Mouse (Mus musculus): Measurements from ENCODE around the gene Spata13.

Gene Spata13

DNA sequence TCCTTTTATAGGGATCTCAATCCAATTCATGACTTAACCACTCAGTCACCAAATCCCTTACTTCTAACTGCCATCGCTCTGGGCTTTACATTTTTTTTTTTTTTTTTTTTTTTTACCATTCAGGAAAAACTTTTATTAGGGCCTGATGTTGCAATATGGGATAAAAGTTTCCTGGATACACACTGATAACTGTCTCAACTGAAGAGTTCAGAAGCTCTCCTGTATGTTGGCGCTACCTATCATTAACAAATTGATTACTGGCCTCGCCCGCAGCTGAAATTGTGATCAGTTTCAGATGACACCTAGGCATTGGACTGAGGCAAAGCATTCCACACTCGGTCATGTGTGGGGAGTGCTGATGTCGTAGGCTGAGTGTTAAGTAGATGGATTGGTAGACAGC, 7.3 kb downstream of the Spata13 start:
- DNase-seq: no peak

- DNase-seq: peak; percentile 74
Observed at GRCm38 (mm10) chr14:60642131-60642530, 8.3 kb downstream of the Spata13 start.

GRCm38 (mm10) chr14:60643098-60643870, 9.5 kb downstream of the Spata13 start:
- DNase-seq: peak; percentile 84

DNA sequence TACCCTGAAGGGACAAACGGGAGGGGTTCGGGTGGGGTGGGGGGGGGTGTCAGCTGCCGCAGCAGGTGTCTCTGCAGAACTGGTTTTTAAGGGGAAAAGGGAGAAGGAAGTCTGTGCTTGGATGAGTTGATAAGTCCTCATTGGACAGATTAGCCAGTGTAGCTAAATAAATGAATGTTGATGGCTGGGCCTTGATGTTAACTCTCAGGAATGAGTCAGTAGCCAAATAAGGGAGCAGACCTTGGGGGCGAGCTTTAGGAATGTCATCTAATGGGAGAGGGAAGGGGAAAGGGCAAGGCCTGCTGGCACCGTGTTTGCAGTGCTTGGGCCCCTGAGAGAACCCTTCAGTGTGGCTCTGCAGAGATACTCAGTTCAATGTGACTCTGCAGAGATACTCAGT, 12.6 kb downstream of the Spata13 start:
- peak; percentile 56 for DNase-seq

- peak; percentile 71 for DNase-seq
Observed at GRCm38 (mm10) chr14:60647885-60648284, 14.1 kb downstream of the Spata13 start.

DNA sequence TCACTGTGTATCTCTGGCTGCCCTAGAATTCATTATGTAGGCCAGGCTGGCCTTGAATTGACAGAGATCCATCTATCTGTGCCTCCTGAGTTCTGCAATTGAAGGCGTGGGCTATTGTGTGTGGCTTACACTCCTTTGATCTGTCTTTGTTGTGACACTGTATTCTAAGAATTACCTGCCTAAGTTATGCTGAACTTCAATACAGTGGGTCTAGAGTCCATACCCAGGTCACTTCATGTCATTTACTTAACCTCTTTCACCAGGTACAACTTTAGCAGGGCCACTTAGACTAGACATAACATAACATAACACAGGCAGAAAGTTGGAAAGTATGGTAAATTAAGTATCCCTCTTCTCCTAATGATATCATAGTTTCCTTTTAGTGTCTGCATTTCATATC, 15.2 kb downstream of the Spata13 start:
- DNase-seq: no peak

DNA sequence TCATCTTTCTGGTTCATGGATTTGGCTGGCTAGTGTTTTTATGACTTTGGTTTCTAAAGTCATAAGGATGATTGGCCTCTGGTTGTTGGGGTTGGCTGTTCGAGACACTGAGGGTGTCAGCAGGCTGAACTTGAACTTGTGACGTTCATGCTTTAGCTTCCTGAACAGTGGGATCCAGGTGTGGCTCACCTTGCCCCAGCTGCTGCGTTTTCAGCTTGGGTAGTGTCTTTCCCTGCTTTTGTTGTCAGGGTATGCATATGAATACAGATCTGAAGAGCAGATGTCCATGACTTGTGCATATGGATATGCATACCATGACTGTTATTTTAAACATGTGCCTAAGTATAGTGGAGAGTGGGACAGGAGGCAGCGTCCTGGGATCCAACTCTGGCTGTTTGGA, 19.4 kb downstream of the Spata13 start:
- peak; percentile 59 for DNase-seq

- DNase-seq: peak; percentile 56
Observed at GRCm38 (mm10) chr14:60653977-60654376, 20.2 kb downstream of the Spata13 start.

- peak; percentile 82 for DNase-seq
Observed at GRCm38 (mm10) chr14:60654708-60655107, 20.9 kb downstream of the Spata13 start.

DNA sequence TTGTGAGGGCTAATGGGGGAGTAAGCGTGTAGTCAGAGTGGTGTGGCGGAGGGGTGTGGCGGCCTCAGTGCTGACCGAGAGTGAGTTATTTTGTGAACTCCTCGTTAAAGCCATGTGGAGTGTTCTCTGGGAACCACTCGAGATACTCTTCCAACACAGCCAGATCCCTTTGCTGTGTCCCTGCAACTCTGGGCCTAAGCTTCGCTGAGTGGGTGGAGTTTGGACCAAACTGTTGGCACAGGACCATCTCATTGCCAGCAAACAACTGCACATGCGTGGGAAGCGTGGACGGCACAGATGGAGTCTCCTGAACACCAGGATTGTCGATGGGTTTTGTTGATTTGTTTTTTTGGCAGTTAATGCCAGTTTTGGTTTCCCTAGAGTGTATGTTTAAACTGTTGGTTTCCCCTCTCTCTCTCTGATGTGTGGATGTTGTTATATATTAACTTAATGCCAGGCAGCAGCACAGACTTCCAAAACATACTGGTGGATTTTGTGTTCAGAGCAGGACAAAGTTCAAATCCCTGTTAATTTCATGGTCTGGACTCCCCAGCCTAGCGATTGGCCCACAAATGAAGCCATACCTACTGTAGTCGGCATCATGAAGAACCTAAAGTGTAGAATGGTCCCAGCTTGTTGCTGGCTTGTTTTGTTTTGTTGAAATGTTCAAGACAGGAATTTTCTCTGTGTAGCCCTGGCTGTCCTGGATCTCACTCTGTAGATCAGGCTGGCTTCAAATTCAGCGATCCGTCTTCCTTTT, 22.3 kb downstream of the Spata13 start:
- peak; percentile 97 for DNase-seq

- DNase-seq: peak; percentile 84
Observed at GRCm38 (mm10) chr14:60656701-60657085, 22.9 kb downstream of the Spata13 start.

DNA sequence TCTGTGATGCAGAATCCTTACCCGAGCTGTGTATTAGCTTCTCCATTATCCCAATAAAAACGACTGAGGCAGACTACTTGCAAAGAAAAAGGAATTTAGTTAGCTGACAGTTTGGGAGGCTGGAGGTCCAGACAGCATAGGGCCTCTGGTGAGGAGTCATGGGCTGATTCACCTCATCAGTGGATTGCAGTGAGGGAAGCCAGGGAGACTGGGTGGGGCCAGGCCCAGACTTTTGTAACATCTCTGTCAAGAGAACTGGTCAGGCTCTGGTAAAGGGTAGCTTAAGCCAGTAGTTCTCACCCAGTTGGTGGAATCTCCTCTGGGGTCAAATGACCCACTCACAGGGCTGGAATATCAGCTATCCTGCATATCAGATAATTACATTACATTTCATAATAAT, 24.1 kb downstream of the Spata13 start:
- DNase-seq: peak; percentile 78

DNA sequence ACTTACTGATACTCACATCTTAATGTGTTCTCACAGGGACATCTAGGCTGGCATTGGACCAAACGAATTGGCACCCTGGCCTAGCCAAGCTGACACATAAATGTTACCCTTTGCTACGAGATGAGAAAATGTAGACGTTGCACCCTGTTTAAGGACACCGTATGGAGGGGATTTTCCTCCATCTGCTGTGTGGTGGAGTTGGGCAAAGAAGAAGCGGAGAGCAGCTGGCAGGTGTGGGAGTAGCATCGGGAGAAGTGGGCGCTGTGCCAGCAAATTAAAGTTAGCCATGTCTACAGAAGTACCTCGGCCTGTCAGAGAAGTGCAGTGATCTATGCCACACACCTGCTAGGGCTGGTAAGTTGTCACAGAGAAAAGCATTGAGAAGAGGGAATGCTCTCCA, 25.7 kb downstream of the Spata13 start:
- DNase-seq: peak; percentile 84

GRCm38 (mm10) chr14:60660591-60660990, 26.8 kb downstream of the Spata13 start:
- DNase-seq: peak; percentile 82

GRCm38 (mm10) chr14:60661281-60661680, 27.5 kb downstream of the Spata13 start:
- DNase-seq: peak; percentile 28

DNA sequence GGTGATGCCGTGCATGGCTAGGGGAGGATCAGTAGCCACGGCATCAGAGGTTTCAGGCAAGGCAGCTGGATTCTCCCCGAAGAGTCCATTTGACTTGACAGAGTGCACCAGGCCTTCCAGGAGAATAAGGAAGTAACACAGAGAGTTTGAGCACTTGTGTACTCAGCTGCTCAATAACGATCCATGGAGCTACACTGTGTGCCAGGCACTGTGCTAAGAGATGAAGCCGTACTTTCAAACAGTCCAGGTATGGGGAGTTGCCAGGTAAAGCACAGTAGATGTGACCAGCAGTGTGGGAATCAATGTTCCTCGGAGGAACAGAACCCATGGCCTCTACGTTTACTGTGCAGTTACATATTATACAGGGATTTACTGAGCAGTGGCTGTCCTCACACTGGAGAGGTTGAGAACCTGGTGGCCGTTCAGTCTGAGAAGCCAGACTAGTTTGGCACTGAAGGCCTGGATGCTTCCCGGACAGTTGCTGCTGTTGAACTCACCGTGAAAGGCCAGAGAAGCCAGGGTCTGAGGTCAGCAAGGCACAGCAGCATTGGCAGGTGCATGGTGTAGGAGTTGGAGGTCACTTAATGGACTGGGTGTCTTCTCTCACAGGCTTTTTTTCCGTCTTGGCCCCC, 29.6 kb downstream of the Spata13 start:
- peak; percentile 57 for DNase-seq

GRCm38 (mm10) chr14:60664641-60665040, 30.8 kb downstream of the Spata13 start:
- peak; percentile 34 for DNase-seq

- DNase-seq: peak; percentile 23
Observed at GRCm38 (mm10) chr14:60665263-60665662, 31.5 kb downstream of the Spata13 start.

DNA sequence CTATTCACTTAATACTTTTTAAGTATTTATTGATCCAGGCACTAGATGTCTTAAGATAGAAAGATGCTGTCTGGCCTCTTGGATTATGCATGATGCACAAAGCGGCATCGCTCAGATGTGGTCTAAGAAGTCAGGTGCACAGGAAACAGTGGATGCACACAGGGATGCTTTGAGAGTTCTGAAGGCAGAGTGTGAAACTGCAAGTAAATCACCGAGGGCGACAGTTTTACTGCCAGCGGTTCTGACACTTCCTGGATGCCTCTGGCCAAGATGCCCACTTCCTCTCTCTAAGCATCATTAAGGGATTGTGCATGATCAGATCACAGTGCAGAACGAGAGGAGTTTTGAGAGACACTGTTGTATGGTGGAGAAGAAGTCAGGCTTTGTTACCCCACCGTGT, 32.5 kb downstream of the Spata13 start:
- peak; percentile 53 for DNase-seq

GRCm38 (mm10) chr14:60670191-60670590, 36.4 kb downstream of the Spata13 start:
- DNase-seq: peak; percentile 84

DNA sequence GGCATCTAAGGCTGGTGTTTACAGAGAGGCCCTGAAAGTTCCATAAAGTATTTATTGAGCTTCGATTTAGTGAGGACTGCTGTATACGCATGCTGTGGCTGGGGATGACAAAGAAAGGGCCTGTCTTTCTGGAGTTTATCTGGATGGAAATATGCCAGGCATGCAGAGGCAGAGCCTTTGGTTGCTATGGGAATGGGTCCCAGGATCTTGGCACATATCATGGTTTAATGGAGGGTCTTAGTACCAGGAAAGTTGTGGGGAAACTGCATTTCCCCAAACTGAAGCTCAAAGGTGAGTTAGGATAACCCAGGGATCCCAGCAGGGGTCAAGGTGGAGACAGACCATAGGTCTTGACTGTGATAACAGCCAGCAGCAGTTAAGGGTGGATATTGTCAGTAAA, 37.7 kb downstream of the Spata13 start:
- peak; percentile 56 for DNase-seq

DNA sequence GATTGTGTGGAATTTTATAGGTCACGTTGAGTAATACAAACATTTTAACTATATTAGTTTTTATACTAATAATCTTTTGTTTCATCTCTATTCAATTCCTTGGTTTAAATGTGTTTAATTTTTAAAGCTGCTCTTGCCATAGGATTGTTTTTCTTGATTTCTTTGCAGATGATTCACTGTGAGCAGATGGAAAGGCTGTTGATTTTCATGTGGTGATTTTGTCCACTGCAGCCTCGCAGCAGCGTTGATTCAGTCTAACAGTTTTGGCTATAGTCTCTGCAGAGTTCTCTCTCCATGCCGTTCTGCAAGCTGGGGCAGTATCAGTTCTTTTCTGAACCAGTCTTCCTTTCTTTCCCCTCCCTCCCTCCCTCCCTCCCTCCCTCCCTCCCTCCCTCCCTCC, 41.9 kb downstream of the Spata13 start:
- no peak for DNase-seq

- no peak for DNase-seq
Observed at GRCm38 (mm10) chr14:60676625-60677314, 43.0 kb downstream of the Spata13 start.
